In genomic region chr3:157154902-157155301, GRCm38 (mm10) we compare ENCODE assay signal across 14 mouse cellular contexts.
"Had no signal": no experiment of that assay in that cellular context is flagged by ENCODE, and none has a peak within 500 bp of the region (broad histone marks: within the 10 kb centered on the region; RNA-seq: fewer than 3 reads in every experiment).

No protein-coding gene starts in this region.

- H3K4me3 ChIP-seq: left cerebral cortex, adult 2 months; limb, embryonic 10.5 days; liver, embryonic 15.5 days; myocyte; neural tube, embryonic 15.5 days had no signal

- H3K36me3 ChIP-seq: limb, embryonic 10.5 days; liver, embryonic 15.5 days; neural tube, embryonic 15.5 days had no signal

- H3K4me1 ChIP-seq: limb, embryonic 10.5 days; liver, embryonic 15.5 days had no signal

- H3K27ac ChIP-seq: limb, embryonic 10.5 days; liver, embryonic 15.5 days; neural tube, embryonic 15.5 days had no signal

- H3K9ac ChIP-seq: liver, embryonic 15.5 days; lung, embryonic 14.5 days; neural tube, embryonic 15.5 days had no signal

- H3K4me2 ChIP-seq: liver, embryonic 11.5 days; liver, embryonic 15.5 days; lung, embryonic 14.5 days; neural tube, embryonic 15.5 days had no signal

- H3K27me3 ChIP-seq: liver, embryonic 15.5 days; neural tube, embryonic 15.5 days had no signal

- H3K9me3 ChIP-seq: limb, embryonic 10.5 days; liver, embryonic 15.5 days; neural tube, embryonic 15.5 days had no signal

- DNase-seq: kidney, adult 8-10 months; kidney, postnatal 25 days; lung, embryonic 14.5 days; lung, postnatal 10 days; lung, postnatal 4 days; right cerebral cortex, adult 18-20 months; right cerebral cortex, postnatal 25 days; thymus, postnatal 36 days had no signal
